Mouse (Mus musculus) hindbrain, postnatal 0 days (tissue): ENCODE measurements around the gene Med20. TPM values are rescaled to one million over a fixed set of nuclear protein-coding genes. Genes with fewer than 3 reads are reported as not detected.
A peak's percentile ranks its signal among the peaks of the same experiment; 100 is the strongest.

Experiments
- ATAC-seq: fragments of 200-750 bp; cut with Nextera tagmentation; 2 replicates; pipeline ENCODE4 v1.8.0; 2017; ENCODE audit warnings: mild to moderate bottlenecking, moderate TSS enrichment, moderate library complexity
- DNase-seq: peaks from one replicate; pipeline ENCODE4 v3.0.0-alpha.2; 2015; ENCODE audit warnings: low spot score
- H3K27ac ChIP-seq: fragments of 300-500 bp; sonication (generic); 2 replicates; pipeline ENCODE4 v1.5.1; 2014; ENCODE audit warnings: mild to moderate bottlenecking
- H3K27me3 ChIP-seq: fragments of 300-500 bp; sonication (generic); 2 replicates; pipeline ENCODE4 v1.6.1; 2014; ENCODE audit warnings: low read length, mixed read lengths; ENCODE audit not compliant: insufficient read depth
- H3K36me3 ChIP-seq: fragments of 300-500 bp; sonication (generic); 2 replicates; pipeline ENCODE4 v1.6.1; 2014; ENCODE audit warnings: low read length, mixed read lengths; ENCODE audit not compliant: insufficient read depth
- H3K4me1 ChIP-seq: fragments of 300-500 bp; sonication (generic); 2 replicates; pipeline ENCODE4 v1.6.1; 2014; ENCODE audit warnings: antibody characterized with exemption, low read length, mixed read lengths; ENCODE audit not compliant: insufficient read depth
- H3K4me2 ChIP-seq: fragments of 300-500 bp; sonication (generic); 2 replicates; pipeline ENCODE4 v1.6.1; 2014; ENCODE audit warnings: low read depth, mild to moderate bottlenecking, low read length, moderate library complexity, mixed read lengths
- H3K4me3 ChIP-seq: fragments of 300-500 bp; sonication (generic); 2 replicates; pipeline ENCODE4 v1.5.1; 2014; ENCODE audit warnings: low read length
- H3K9ac ChIP-seq: fragments of 300-500 bp; sonication (generic); replicated peaks from 2 replicates; pipeline ENCODE4 v1.6.1; 2014; ENCODE audit warnings: mild to moderate bottlenecking, low read length, moderate library complexity, mixed read lengths
- H3K9me3 ChIP-seq: fragments of 300-500 bp; sonication (generic); 2 replicates; pipeline ENCODE4 v1.6.1; 2016; ENCODE audit warnings: low read length, mixed read lengths
- CTCF ChIP-seq: IDR thresholded peaks from 2 replicates; pipeline ENCODE4 v1.5.1; 2016; ENCODE audit warnings: antibody characterized with exemption, control low read depth, low read depth
- WGBS: fragments of 180-500 bp; shearing (Covaris S2); extraction: QIAGEN DNeasy Blood & Tissue Kit; methylation state at CpG from one replicate; pipeline ENCODE4 v1.1.7; 2014; 5-methylcytosine and 5-hydroxymethylcytosine counted together
- polyA plus RNA-seq: library from polyadenylated mRNA; unstranded; fragments of >200 nt; fragmentation: Nextera tagmentation; extraction: Ambion mirVana; gene quantifications from 2 replicates; pipeline ENCODE4 v1.2.1, GENCODE M21; 2015
- total RNA-seq: library from RNA; depleted of rRNA; stranded (reverse); fragments of >200 nt; gene quantifications from 2 replicates; pipeline ENCODE4 v1.2.3, GENCODE M21; 2014

Gene Med20
- total and polyA plus RNA-seq, 2 experiments from 2014 or later = 27.3 to 27.9 TPM

GRCm38 (mm10) chr17:47588517-47588916, 22.9 kb upstream of the Med20 start:
- whole genome bisulfite sequencing = 86% methylated on average over 8 of the region's 8 CpGs
- H3K9me3 ChIP-seq = no peaks in the 10 kb centered on the region
- DNase-seq (no peak), ATAC-seq (no peak)
- no peak overlapping the region for H3K4me3 ChIP-seq
- H3K36me3 ChIP-seq = no peaks in the 10 kb centered on the region
- H3K9ac ChIP-seq = no peak overlapping the region
- H3K4me2 ChIP-seq = no peak overlapping the region
- no peak overlapping the region for H3K27ac ChIP-seq
- no peaks in the 10 kb centered on the region for H3K27me3 ChIP-seq
- no peak for TF ChIP-seq CTCF
- no peaks in the 10 kb centered on the region for H3K4me1 ChIP-seq

- H3K36me3 ChIP-seq = no peaks in the 10 kb centered on the region
- no peak for TF ChIP-seq CTCF
- WGBS = 88% methylated on average over 3 of the region's 3 CpGs
- H3K27me3 ChIP-seq = no peaks in the 10 kb centered on the region
- no peaks in the 10 kb centered on the region for H3K9me3 ChIP-seq
- no peak for DNase-seq
- H3K4me3 ChIP-seq = no peak overlapping the region
- H3K9ac ChIP-seq = no peak overlapping the region
- H3K4me2 ChIP-seq = no peak overlapping the region
- ATAC-seq = no peak
- H3K4me1 ChIP-seq = no peaks in the 10 kb centered on the region
- H3K27ac ChIP-seq = no peak overlapping the region
These were observed 20.3 kb upstream of the Med20 start for GRCm38 (mm10) chr17:47591073-47591472.

GRCm38 (mm10) chr17:47593215-47593853, 18.0 kb upstream of the Med20 start:
- no peaks in the 10 kb centered on the region for H3K36me3 ChIP-seq
- no peaks in the 10 kb centered on the region for H3K27me3 ChIP-seq
- peak overlapping the region; percentile 63 for H3K4me3 ChIP-seq
- peak overlapping the region; percentile 65 for H3K9ac ChIP-seq
- peak overlapping the region; percentile 72; the same call in 1 of the 2 replicates for H3K27ac ChIP-seq
- DNase-seq = peak; percentile 95
- WGBS = under 1% methylated on average over 62 of the region's 63 CpGs
- ATAC-seq = peak; percentile 91
- peak overlapping the region; percentile 93 for H3K4me2 ChIP-seq
- H3K9me3 ChIP-seq = no peaks in the 10 kb centered on the region
- TF ChIP-seq CTCF = no peak
- H3K4me1 ChIP-seq = no peaks in the 10 kb centered on the region

- DNase-seq = no peak
- no peak for ATAC-seq
- Histone ChIP-seq H3K9me3 (no peaks in the 10 kb centered on the region), H3K4me1 (no peaks in the 10 kb centered on the region), H3K9ac (peak overlapping the region; percentile 65), H3K27me3 (no peaks in the 10 kb centered on the region), H3K4me2 (peak overlapping the region; percentile 93), H3K27ac (peak overlapping the region; percentile 72), H3K36me3 (no peaks in the 10 kb centered on the region), H3K4me3 (peak overlapping the region; percentile 63)
- no peak for TF ChIP-seq CTCF
- under 1% methylated on average over 13 of the region's 13 CpGs for WGBS
These were observed 17.6 kb upstream of the Med20 start for GRCm38 (mm10) chr17:47593854-47594182.

- ATAC-seq = no peak
- peak; percentile 26 for DNase-seq
- TF ChIP-seq CTCF = no peak
- under 1% methylated on average over 42 of the region's 43 CpGs for WGBS
- Histone ChIP-seq H3K27me3 (no peaks in the 10 kb centered on the region), H3K4me1 (no peaks in the 10 kb centered on the region), H3K4me3 (peak overlapping the region; percentile 63), H3K9ac (peak overlapping the region; percentile 65), H3K4me2 (peak overlapping the region; percentile 93), H3K9me3 (no peaks in the 10 kb centered on the region), H3K27ac (peak overlapping the region; percentile 72), H3K36me3 (no peaks in the 10 kb centered on the region)
These were observed 17.0 kb upstream of the Med20 start for GRCm38 (mm10) chr17:47594183-47594968.

GRCm38 (mm10) chr17:47594969-47595247, 16.5 kb upstream of the Med20 start:
- no peak for TF ChIP-seq CTCF
- Histone ChIP-seq H3K27ac (peak overlapping the region; percentile 72), H3K4me2 (peak overlapping the region; percentile 93), H3K36me3 (peaks cover 4% of the 10 kb centered on the region; the same call in 1 of the 2 replicates), H3K27me3 (no peaks in the 10 kb centered on the region), H3K4me3 (peak overlapping the region; percentile 63), H3K9me3 (no peaks in the 10 kb centered on the region), H3K9ac (peak overlapping the region; percentile 65; the same call in 1 of the 2 replicates), H3K4me1 (no peaks in the 10 kb centered on the region)
- DNase-seq (peak; percentile 19), ATAC-seq (no peak)
- 2% methylated on average over 6 of the region's 9 CpGs for WGBS
